Mouse (Mus musculus): ENCODE measurements around the gene Ndrg3. TPM values are rescaled to one million over a fixed set of nuclear protein-coding genes. Genes with fewer than 3 reads are reported as not detected.
A peak's percentile ranks its signal among the peaks of the same experiment; 100 is the strongest.

Ndrg3 gene
- polyA plus RNA-seq, 2 experiments: 29.2 to 31.7 TPM

GRCm38 (mm10) chr2:157010121-157010520 is 18.3 kb upstream of the Ndrg3 start:
- Histone ChIP-seq H3K9me3 (ENCODE audit: control insufficient read depth, low read length) (no peaks in the 10 kb centered on the region), H3K9ac (replicated peaks) (no peak overlapping the region), H3K27me3 (ENCODE audit: control insufficient read depth, insufficient read depth, low read length) (no peaks in the 10 kb centered on the region), H3K4me3 (ENCODE audit: insufficient read depth in 1 of 2, low read depth in 2 of 2, low read length in 2 of 2) (no peak overlapping the region), H3K4me2 (ENCODE audit: low read depth) (no peak overlapping the region), H3K4me1 (replicated peaks; ENCODE audit: control insufficient read depth in 2 of 2, insufficient read depth in 2 of 2, low read length in 1 of 2) (peaks cover 18 to 30% of the 10 kb centered on the region in 2 experiments), H3K36me3 (replicated peaks; ENCODE audit: control insufficient read depth, insufficient read depth, low read depth) (peaks cover 3% of the 10 kb centered on the region), H3K27ac (no peak overlapping the region)
- no peak for ATAC-seq (ENCODE audit: insufficient read depth)
- DNase-seq (ENCODE audit: low read depth in 3 of 3, low spot score in 3 of 3): no peak
- TF ChIP-seq EP300 (IDR thresholded peaks at IDR 0.05; ENCODE audit: low read depth) (no peak), CTCF (IDR thresholded peaks at IDR 0.05; ENCODE audit: low read depth) (no peak)

- no peak for TF ChIP-seq CTCF (IDR thresholded peaks at IDR 0.05; ENCODE audit: low read depth)
- no peak for TF ChIP-seq EP300 (IDR thresholded peaks at IDR 0.05; ENCODE audit: low read depth)
- no peak for ATAC-seq (ENCODE audit: insufficient read depth)
Observed at GRCm38 (mm10) chr2:157008509-157008908, 16.7 kb upstream of the Ndrg3 start.

GRCm38 (mm10) chr2:157007234-157007596 is 15.4 kb upstream of the Ndrg3 start:
- Histone ChIP-seq H3K9ac (replicated peaks) (peak overlapping the region; percentile 91), H3K4me1 (replicated peaks; ENCODE audit: control insufficient read depth in 2 of 2, insufficient read depth in 2 of 2, low read length in 1 of 2) (peaks cover 18 to 32% of the 10 kb centered on the region in 2 experiments), H3K27me3 (ENCODE audit: control insufficient read depth, insufficient read depth, low read length) (no peaks in the 10 kb centered on the region), H3K9me3 (ENCODE audit: control insufficient read depth, low read length) (no peaks in the 10 kb centered on the region), H3K36me3 (replicated peaks; ENCODE audit: control insufficient read depth, insufficient read depth, low read depth) (peaks cover 26% of the 10 kb centered on the region), H3K4me2 (ENCODE audit: low read depth) (peak overlapping the region; percentile 92), H3K4me3 (ENCODE audit: insufficient read depth in 1 of 2, low read depth in 2 of 2, low read length in 2 of 2) (peak overlapping the region; percentile 80 to 89), H3K27ac (peak overlapping the region; percentile 76)
- no peak; the same call in 1 of the 2 replicates for ATAC-seq (ENCODE audit: insufficient read depth)
- WGBS (ENCODE audit: insufficient replicate concordance): 28% methylated on average over 5 of the region's 5 CpGs
- no peak for DNase-seq (ENCODE audit: low read depth in 3 of 3, low spot score in 3 of 3)
- 0 out of 2 replicates have a peak, but pooled peaks have one; percentile 3 for TF ChIP-seq CTCF (IDR thresholded peaks at IDR 0.05; ENCODE audit: low read depth)
- no peak for TF ChIP-seq EP300 (IDR thresholded peaks at IDR 0.05; ENCODE audit: low read depth)

More at GRCm38 (mm10) chr2:157008509-157008908, 16.7 kb upstream of the Ndrg3 start:
- Histone ChIP-seq H3K27me3 (ENCODE audit: control insufficient read depth, insufficient read depth, low read length) (no peaks in the 10 kb centered on the region), H3K4me2 (ENCODE audit: low read depth) (no peak overlapping the region), H3K4me1 (replicated peaks; ENCODE audit: control insufficient read depth in 2 of 2, insufficient read depth in 2 of 2, low read length in 1 of 2) (peaks cover 18 to 32% of the 10 kb centered on the region in 2 experiments), H3K4me3 (ENCODE audit: insufficient read depth in 1 of 2, low read depth in 2 of 2, low read length in 2 of 2) (no peak overlapping the region), H3K36me3 (replicated peaks; ENCODE audit: control insufficient read depth, insufficient read depth, low read depth) (peaks cover 18% of the 10 kb centered on the region), H3K27ac (no peak overlapping the region), H3K9ac (replicated peaks) (no peak overlapping the region), H3K9me3 (ENCODE audit: control insufficient read depth, low read length) (no peaks in the 10 kb centered on the region)
- DNase-seq (ENCODE audit: low read depth in 3 of 3, low spot score in 3 of 3): no peak

GRCm38 (mm10) chr2:157006511-157007233 is 14.8 kb upstream of the Ndrg3 start, which contains the start of gene Dsn1:
Gene Dsn1 (minus strand): TSS chr2:157007154.
- Histone ChIP-seq H3K4me2 (ENCODE audit: low read depth) (peak within 1 kb of the TSS; percentile 92), H3K36me3 (replicated peaks; ENCODE audit: control insufficient read depth, insufficient read depth, low read depth) (peaks cover 27% of the 10 kb centered on the region), H3K9me3 (ENCODE audit: control insufficient read depth, low read length) (no peaks in the 10 kb centered on the region), H3K9ac (replicated peaks) (peak within 1 kb of the TSS; percentile 91), H3K27ac (peak within 1 kb of the TSS; percentile 76), H3K27me3 (ENCODE audit: control insufficient read depth, insufficient read depth, low read length) (no peaks in the 10 kb centered on the region), H3K4me3 (ENCODE audit: insufficient read depth in 1 of 2, low read depth in 2 of 2, low read length in 2 of 2) (peak within 1 kb of the TSS; percentile 80 to 89), H3K4me1 (replicated peaks; ENCODE audit: control insufficient read depth in 2 of 2, insufficient read depth in 2 of 2, low read length in 1 of 2) (peaks cover 18 to 28% of the 10 kb centered on the region in 2 experiments)
- peak; percentile 88 for ATAC-seq (ENCODE audit: insufficient read depth)
- WGBS (ENCODE audit: insufficient replicate concordance): under 1% methylated on average over 56 of the region's 56 CpGs
- no peak for TF ChIP-seq EP300 (IDR thresholded peaks at IDR 0.05; ENCODE audit: low read depth)
- no peak for TF ChIP-seq CTCF (IDR thresholded peaks at IDR 0.05; ENCODE audit: low read depth)
- peak; percentile 79 for DNase-seq (ENCODE audit: low read depth in 3 of 3, low spot score in 3 of 3)

- Histone ChIP-seq H3K9ac (replicated peaks) (no peak overlapping the region), H3K27ac (no peak overlapping the region), H3K4me3 (ENCODE audit: insufficient read depth in 1 of 2, low read depth in 2 of 2, low read length in 2 of 2) (no peak overlapping the region), H3K9me3 (ENCODE audit: control insufficient read depth, low read length) (no peaks in the 10 kb centered on the region), H3K36me3 (replicated peaks; ENCODE audit: control insufficient read depth, insufficient read depth, low read depth) (peaks cover 65% of the 10 kb centered on the region), H3K4me1 (replicated peaks; ENCODE audit: control insufficient read depth in 2 of 2, insufficient read depth in 2 of 2, low read length in 1 of 2) (peaks cover 6 to 12% of the 10 kb centered on the region in 2 experiments), H3K27me3 (ENCODE audit: control insufficient read depth, insufficient read depth, low read length) (no peaks in the 10 kb centered on the region), H3K4me2 (ENCODE audit: low read depth) (no peak overlapping the region)
- DNase-seq (ENCODE audit: low read depth in 3 of 3, low spot score in 3 of 3): no peak
- ATAC-seq (ENCODE audit: insufficient read depth): no peak
- 88% methylated on average over 4 of the region's 4 CpGs for whole genome bisulfite sequencing (ENCODE audit: insufficient replicate concordance)
- TF ChIP-seq CTCF (IDR thresholded peaks at IDR 0.05; ENCODE audit: low read depth): no peak
- TF ChIP-seq EP300 (IDR thresholded peaks at IDR 0.05; ENCODE audit: low read depth): no peak
Observed at GRCm38 (mm10) chr2:157002321-157002720, 10.5 kb upstream of the Ndrg3 start.
